Mouse (Mus musculus) intestine, postnatal 0 days (tissue): ENCODE data around the gene Ahnak. TPM values are rescaled to one million over a fixed set of nuclear protein-coding genes. Genes with fewer than 3 reads are reported as not detected.

Source experiments
- ATAC-seq: fragments of 200-750 bp; cut with Nextera tagmentation; 2 replicates; pipeline ENCODE4 v1.8.0; 2017; ENCODE audit warnings: mild to moderate bottlenecking, moderate TSS enrichment, moderate library complexity
- H3K27ac ChIP-seq: fragments of 300-500 bp; sonication (generic); 2 replicates; pipeline ENCODE4 v1.5.1; 2014; ENCODE audit warnings: mild to moderate bottlenecking, low read depth, low read length, moderate library complexity
- H3K27me3 ChIP-seq: fragments of 300-500 bp; sonication (generic); replicated peaks from 2 replicates; pipeline ENCODE4 v1.6.1; 2014; ENCODE audit warnings: low read length, mixed read lengths; ENCODE audit not compliant: control insufficient read depth, insufficient read depth
- H3K36me3 ChIP-seq: fragments of 300-500 bp; sonication (generic); 2 replicates; pipeline ENCODE4 v1.6.1; 2014; ENCODE audit warnings: mild to moderate bottlenecking, moderate library complexity; ENCODE audit not compliant: control insufficient read depth, insufficient read depth
- H3K4me1 ChIP-seq: fragments of 300-500 bp; sonication (generic); replicated peaks from 2 replicates; pipeline ENCODE4 v1.6.1; 2014; ENCODE audit warnings: antibody characterized with exemption, low read length, mixed read lengths; ENCODE audit not compliant: control insufficient read depth, insufficient read depth
- H3K4me2 ChIP-seq: fragments of 300-500 bp; sonication (generic); replicated peaks from 2 replicates; pipeline ENCODE4 v1.6.1; 2014; ENCODE audit warnings: low read depth, mild to moderate bottlenecking, moderate library complexity
- H3K4me3 ChIP-seq: fragments of 300-500 bp; sonication (generic); 2 replicates; pipeline ENCODE4 v1.5.1; 2014; ENCODE audit warnings: low read depth, low read length
- H3K9ac ChIP-seq: fragments of 300-500 bp; sonication (generic); 2 replicates; pipeline ENCODE4 v1.6.1; 2014; ENCODE audit warnings: mild to moderate bottlenecking, low read depth, low read length
- H3K9me3 ChIP-seq: fragments of 300-500 bp; sonication (generic); 2 replicates; pipeline ENCODE4 v1.6.1; 2016; ENCODE audit warnings: mixed run types; ENCODE audit not compliant: control insufficient read depth
- CTCF ChIP-seq: sonication (generic); IDR thresholded peaks from 2 replicates; pipeline ENCODE4 v1.5.1; 2016; ENCODE audit warnings: low read depth, mild to moderate bottlenecking, control low read depth, antibody characterized with exemption, moderate library complexity
- WGBS: fragments of 180-500 bp; shearing (Covaris S2); extraction: QIAGEN DNeasy Blood & Tissue Kit; methylation state at CpG from one replicate; pipeline ENCODE4 v1.1.7; 2014; 5-methylcytosine and 5-hydroxymethylcytosine counted together
- polyA plus RNA-seq: library from polyadenylated mRNA; unstranded; fragments of >200 nt; fragmentation: Nextera tagmentation; extraction: Ambion mirVana; gene quantifications from 2 replicates; pipeline ENCODE4 v1.2.1, GENCODE M21; 2015

Ahnak gene
- polyA plus RNA-seq, 1 experiment from 2014 or later = 26.2 TPM

DNA sequence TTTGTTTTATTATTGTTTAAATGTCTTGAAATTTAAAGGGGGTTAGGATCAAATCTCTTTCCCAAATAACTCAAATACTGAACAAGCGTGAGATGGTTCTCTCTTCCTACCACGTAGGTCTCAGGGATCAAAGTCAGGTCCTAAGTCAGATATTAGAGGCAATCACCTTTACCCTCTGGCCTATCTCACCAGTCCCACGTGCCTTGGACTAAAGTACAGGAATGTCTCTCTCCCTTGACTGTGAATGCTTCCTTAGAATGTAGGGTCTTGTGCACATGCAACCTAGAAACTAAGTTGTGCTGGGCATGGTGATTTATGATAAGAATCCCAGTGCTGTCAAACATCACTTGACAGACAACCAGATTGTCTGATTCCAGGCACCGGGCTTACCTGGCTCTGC lies 50.2 kb downstream of the Ahnak start:
- Histone ChIP-seq H3K27ac (peak overlapping the region; percentile 35; the same call in 1 of the 2 replicates), H3K4me3 (no peak overlapping the region), H3K36me3 (no peaks in the 10 kb centered on the region), H3K4me2 (no peak overlapping the region), H3K4me1 (peaks cover 6% of the 10 kb centered on the region), H3K9me3 (no peaks in the 10 kb centered on the region), H3K9ac (no peak overlapping the region), H3K27me3 (no peaks in the 10 kb centered on the region)
- peak; percentile 62; the same call in 1 of the 2 replicates for ATAC-seq
- no peak for TF ChIP-seq CTCF
- WGBS = 36% methylated on average over 4 of the region's 4 CpGs

DNA sequence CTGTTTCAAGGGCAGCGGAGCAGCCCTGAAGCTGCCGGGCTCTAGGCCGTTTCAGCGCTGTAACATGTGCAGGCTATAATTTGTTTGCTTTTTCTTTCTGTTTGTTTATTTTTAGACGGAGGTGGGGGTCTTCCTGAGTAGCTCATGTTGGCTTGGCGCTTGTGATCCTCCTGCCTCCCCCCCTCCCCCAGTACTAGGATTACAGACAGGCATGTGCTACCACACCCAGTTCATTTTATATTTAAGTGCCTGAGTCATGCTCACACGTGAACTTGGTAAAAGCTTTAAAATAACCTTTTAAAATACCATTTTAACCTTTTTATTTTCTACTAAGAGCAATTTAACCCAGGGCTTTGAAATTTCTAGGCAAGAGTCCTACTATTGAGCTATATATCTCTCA lies 50.8 kb downstream of the Ahnak start:
- Histone ChIP-seq H3K4me1 (peaks cover 6% of the 10 kb centered on the region), H3K4me3 (no peak overlapping the region), H3K27ac (no peak overlapping the region), H3K27me3 (no peaks in the 10 kb centered on the region), H3K36me3 (no peaks in the 10 kb centered on the region), H3K9ac (no peak overlapping the region), H3K4me2 (no peak overlapping the region), H3K9me3 (no peaks in the 10 kb centered on the region)
- TF ChIP-seq CTCF = no peak
- 32% methylated on average over 7 of the region's 7 CpGs for WGBS
- ATAC-seq = no peak

DNA sequence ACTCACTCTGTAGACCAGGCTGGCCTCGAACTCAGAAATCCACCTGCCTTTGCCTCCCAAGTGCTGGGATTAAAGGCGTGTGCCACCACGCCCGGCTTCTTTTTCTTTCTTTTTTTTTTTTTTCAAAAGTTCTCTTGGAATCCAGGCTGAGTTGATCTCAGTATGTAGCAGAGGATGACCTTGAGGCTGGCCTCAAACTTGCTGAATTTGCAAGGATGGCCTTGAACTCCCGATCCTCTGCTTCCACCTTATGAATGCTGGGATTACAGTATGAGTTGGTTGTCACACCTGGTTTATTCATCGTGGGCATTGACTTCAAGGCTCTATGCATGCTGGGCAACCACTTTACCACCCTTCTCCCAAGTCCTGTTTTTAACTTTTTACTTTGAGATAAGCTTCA lies 51.6 kb downstream of the Ahnak start:
- ATAC-seq = no peak

DNA sequence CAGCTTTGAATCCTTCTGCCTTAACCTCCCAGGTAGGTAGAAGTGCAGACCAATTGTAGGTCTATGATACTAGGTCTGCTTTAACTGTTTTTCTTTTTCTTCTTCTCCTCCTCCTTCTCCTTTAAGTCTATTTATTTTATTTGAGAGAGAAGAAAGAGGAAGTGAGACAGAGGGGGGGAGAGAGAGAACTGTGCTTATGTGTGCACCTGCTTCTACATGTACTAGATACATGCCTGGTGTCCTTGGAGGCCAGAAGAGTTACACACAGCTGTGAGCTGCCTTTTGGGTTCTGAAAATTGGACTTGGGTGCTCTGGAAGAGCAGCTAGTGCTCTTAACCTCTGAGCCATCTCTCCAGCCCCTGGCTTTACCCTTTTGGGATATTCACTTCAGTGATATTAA lies 52.0 kb downstream of the Ahnak start:
- no peak overlapping the region for H3K4me3 ChIP-seq
- H3K36me3 ChIP-seq = no peaks in the 10 kb centered on the region
- no peak overlapping the region for H3K9ac ChIP-seq
- no peak overlapping the region for H3K27ac ChIP-seq
- no peak overlapping the region for H3K4me2 ChIP-seq
- H3K9me3 ChIP-seq = no peaks in the 10 kb centered on the region
- no peaks in the 10 kb centered on the region for H3K27me3 ChIP-seq
- ATAC-seq = no peak
- TF ChIP-seq CTCF = no peak
- peaks cover 6% of the 10 kb centered on the region for H3K4me1 ChIP-seq

More for the DNA sequence above, 51.6 kb downstream of the Ahnak start:
- no peak overlapping the region for H3K4me3 ChIP-seq
- no peak overlapping the region for H3K9ac ChIP-seq
- no peaks in the 10 kb centered on the region for H3K27me3 ChIP-seq
- no peak overlapping the region for H3K4me2 ChIP-seq
- no peaks in the 10 kb centered on the region for H3K36me3 ChIP-seq
- no peak overlapping the region for H3K27ac ChIP-seq
- peaks cover 6% of the 10 kb centered on the region for H3K4me1 ChIP-seq
- H3K9me3 ChIP-seq = no peaks in the 10 kb centered on the region
- no peak for TF ChIP-seq CTCF
- 83% methylated on average over 6 of the region's 6 CpGs for WGBS

DNA sequence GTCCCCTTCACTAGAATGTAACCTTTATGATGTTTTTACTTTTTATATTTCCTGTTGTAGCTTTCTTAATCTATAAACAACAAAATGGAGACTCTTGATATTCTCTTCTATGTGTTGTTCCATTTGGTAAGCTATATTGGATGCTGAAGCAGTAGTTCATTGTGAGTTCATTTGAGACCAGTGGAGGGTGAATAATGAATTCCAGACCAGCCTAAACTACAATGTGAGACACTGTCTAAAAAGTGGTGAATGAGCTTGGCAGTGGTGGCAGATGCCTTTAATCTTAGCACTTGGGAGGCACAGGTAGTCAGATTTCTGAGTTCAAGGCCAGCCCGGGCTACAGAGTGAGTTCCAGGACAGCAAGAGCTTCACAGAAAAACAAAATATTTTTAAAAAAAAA lies 54.0 kb downstream of the Ahnak start:
- 91% methylated on average over 1 of the region's 1 CpGs for WGBS
- TF ChIP-seq CTCF = no peak
- H3K9me3 ChIP-seq = no peaks in the 10 kb centered on the region

DNA sequence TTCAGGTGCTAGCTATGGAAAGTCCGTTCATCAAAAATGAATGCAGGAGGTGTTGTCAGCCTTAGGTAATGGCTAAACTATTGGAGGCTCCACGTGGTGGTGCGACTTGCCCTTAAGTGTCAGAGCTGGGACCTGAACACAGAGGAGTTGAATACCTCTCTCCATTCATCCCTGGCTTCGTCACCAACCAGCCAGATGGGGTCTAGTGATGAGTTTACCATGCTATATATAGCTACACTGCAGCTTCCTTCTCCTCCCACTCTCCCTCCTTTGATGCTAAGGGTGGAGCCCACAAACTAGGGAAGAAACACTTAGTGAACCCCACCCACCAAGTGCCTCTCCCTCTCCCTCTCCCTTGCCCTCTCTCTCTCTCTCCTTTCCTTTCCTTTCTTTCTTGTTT lies 55.2 kb downstream of the Ahnak start:
- H3K9me3 ChIP-seq = 0 out of 2 replicates have a peak, but pooled peaks cover 2% of the 10 kb centered on the region
- H3K9ac ChIP-seq = no peak overlapping the region
- H3K4me3 ChIP-seq = no peak overlapping the region
- ATAC-seq = no peak
- no peak overlapping the region for H3K4me2 ChIP-seq
- no peak overlapping the region for H3K27ac ChIP-seq
- 59% methylated on average over 4 of the region's 4 CpGs for WGBS
- H3K4me1 ChIP-seq = peaks cover 15% of the 10 kb centered on the region
- H3K36me3 ChIP-seq = no peaks in the 10 kb centered on the region
- no peak for TF ChIP-seq CTCF
- no peaks in the 10 kb centered on the region for H3K27me3 ChIP-seq

More for the DNA sequence above, 54.0 kb downstream of the Ahnak start:
- ATAC-seq = no peak
- Histone ChIP-seq H3K27ac (no peak overlapping the region), H3K4me3 (no peak overlapping the region), H3K27me3 (no peaks in the 10 kb centered on the region), H3K36me3 (no peaks in the 10 kb centered on the region), H3K9ac (no peak overlapping the region), H3K4me1 (peaks cover 15% of the 10 kb centered on the region), H3K4me2 (no peak overlapping the region)

DNA sequence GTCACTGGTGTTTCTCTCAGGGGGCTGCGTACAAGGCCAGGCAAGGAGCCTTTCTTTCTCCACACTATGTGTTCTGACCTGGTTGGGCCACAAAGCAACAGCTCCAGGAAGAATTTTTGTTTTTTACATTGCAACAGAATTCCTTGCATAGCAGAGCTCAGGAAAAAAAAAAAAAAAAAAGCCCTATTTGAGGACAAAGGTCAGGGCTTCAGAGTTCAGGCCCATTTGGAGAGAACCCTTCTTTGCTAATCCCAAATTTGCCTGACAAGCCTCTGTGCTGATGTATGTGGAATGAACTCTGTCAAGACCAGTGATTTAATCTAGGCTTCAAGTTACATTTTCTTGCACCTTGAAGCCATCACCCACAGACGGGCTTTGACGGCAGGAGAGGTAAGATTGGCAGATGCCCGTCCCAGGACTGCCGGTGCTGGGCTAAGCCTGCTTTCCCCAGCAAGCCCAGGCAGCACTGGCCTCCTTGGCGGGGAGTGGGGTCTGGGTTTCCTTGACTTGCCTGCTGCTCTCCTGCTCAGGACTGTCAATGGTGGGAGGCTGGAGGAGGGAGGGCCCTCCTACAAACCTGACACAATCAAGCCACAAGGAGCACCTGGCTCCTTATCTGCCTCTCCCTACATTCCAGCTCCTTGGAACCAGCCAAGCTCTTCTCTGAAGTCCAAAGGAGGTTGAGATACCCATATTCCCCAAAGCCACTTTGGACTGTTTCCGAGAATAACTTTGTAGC lies 58.3 kb downstream of the Ahnak start:
- 43% methylated on average over 7 of the region's 7 CpGs for WGBS
- H3K27ac ChIP-seq = no peak overlapping the region
- peak; percentile 59; the same call in 1 of the 2 replicates for ATAC-seq

More for the DNA sequence above, 58.3 kb downstream of the Ahnak start:
- Histone ChIP-seq H3K9me3 (0 out of 2 replicates have a peak, but pooled peaks cover 4% of the 10 kb centered on the region), H3K4me1 (peaks cover 8% of the 10 kb centered on the region), H3K4me3 (no peak overlapping the region), H3K4me2 (no peak overlapping the region), H3K9ac (no peak overlapping the region), H3K36me3 (no peaks in the 10 kb centered on the region), H3K27me3 (no peaks in the 10 kb centered on the region)
- TF ChIP-seq CTCF = no peak
